Comparison of ENCODE assay signal across 9 mouse cellular contexts in genomic region chr4:43724764-43725163, GRCm38 (mm10). TPM values are rescaled to one million over a fixed set of nuclear protein-coding genes. Genes with fewer than 3 reads are reported as not detected.
DNase-seq lines count a peak whose midpoint lies in the region; ATAC-seq lines count a peak whose summit lies in the region.
"Had no signal": no experiment of that assay in that cellular context is flagged by ENCODE, and none has a peak within 500 bp of the region (broad histone marks: within the 10 kb centered on the region; RNA-seq: fewer than 3 reads in every experiment).

No protein-coding gene starts in this region.

- H3K4me2 ChIP-seq in heart, embryonic 12.5 days = no peak overlapping the region

- peak; percentile 74 to 85 for DNase-seq in heart, postnatal 10 days
- peak; percentile 67 for DNase-seq in urinary bladder, postnatal 14 days (ENCODE audit: low spot score)
- no peak for DNase-seq in urinary bladder, adult 2 months (ENCODE audit: low spot score)
- DNase-seq in embryo, embryonic 10.5 days (ENCODE audit: low spot score) = peak; percentile 77
- DNase-seq in lung, postnatal 25 days (ENCODE audit: low spot score) = peak; percentile 73
- no peak for DNase-seq in T-cell, adult 2 months (ENCODE audit: low spot score)
- no peak for DNase-seq in layer of hippocampus, adult 9-10 months (ENCODE audit: low spot score)

- intact Hi-C loops in heart, postnatal 10 days (cut with DNase I) = loop anchor here (1.0 to 2.0 kb wide), 2 partner anchors 19 to 38 kb away; no protein-coding TSS in a partner anchor

- 14% methylated on average over 1 of the region's 1 CpGs for WGBS in heart, embryonic 12.5 days

- no peaks in the 10 kb centered on the region for H3K9me3 ChIP-seq in heart, embryonic 12.5 days (replicated peaks)

- no peak overlapping the region for H3K27ac ChIP-seq in heart, embryonic 12.5 days (ENCODE audit: poor library complexity, severe bottlenecking)

- no peaks in the 10 kb centered on the region for H3K27me3 ChIP-seq in heart, embryonic 12.5 days (replicated peaks)

- H3K4me1 ChIP-seq in heart, embryonic 12.5 days (replicated peaks) = peaks cover 44% of the 10 kb centered on the region

- no peaks in the 10 kb centered on the region for H3K36me3 ChIP-seq in heart, embryonic 12.5 days

- no peak for ATAC-seq in heart, embryonic 12.5 days (ENCODE audit: insufficient number of reproducible peaks, low FRiP score)

- no peak overlapping the region for H3K9ac ChIP-seq in heart, embryonic 12.5 days

- H3K4me3 ChIP-seq in heart, embryonic 12.5 days = no peak overlapping the region

RNA-seq across cellular contexts. Expression of gene Hrct1, which starts 2.2 kb away (rescaled TPM):
- total RNA-seq in heart, postnatal 10 days (2021) = 1 to 10 TPM; 4.5 to 6.1 TPM
- 0.96 and 1.0 TPM in 2 replicates for polyA plus RNA-seq in heart, embryonic 12.5 days (2016; fragmentation: Nextera tagmentation; extraction: Ambion mirVana)
- polyA plus RNA-seq in urinary bladder, adult 2 months (2012; rRNA removed) = 5.2 and 7.8 TPM in 2 replicates

RNA-seq across cellular contexts. Expression of gene Spaar, which starts 5.1 kb away (rescaled TPM):
- 1 to 10 TPM; 4.2 to 5.1 TPM for total RNA-seq in heart, postnatal 10 days (2021)
- polyA plus RNA-seq in heart, embryonic 12.5 days (2016; fragmentation: Nextera tagmentation; extraction: Ambion mirVana) = 0.15 and 0.35 TPM in 2 replicates
- 1.2 and 1.6 TPM in 2 replicates for polyA plus RNA-seq in urinary bladder, adult 2 months (2012; rRNA removed)

RNA-seq across cellular contexts. Expression of gene Olfr71, which starts 14.7 kb away (rescaled TPM):
- total RNA-seq in heart, postnatal 10 days (2021) = not detected
- polyA plus RNA-seq in heart, embryonic 12.5 days (2016; fragmentation: Nextera tagmentation; extraction: Ambion mirVana) = not detected in 2 replicates
- polyA plus RNA-seq in urinary bladder, adult 2 months (2012; rRNA removed) = not detected in 2 replicates
- total RNA-seq: left cerebral cortex, postnatal 10 days had no signal

RNA-seq across cellular contexts. Expression of gene Olfr70, which starts 24.2 kb away (rescaled TPM):
- not detected for total RNA-seq in heart, postnatal 10 days (2021)
- not detected in 2 replicates for polyA plus RNA-seq in heart, embryonic 12.5 days (2016; fragmentation: Nextera tagmentation; extraction: Ambion mirVana)
- polyA plus RNA-seq in urinary bladder, adult 2 months (2012; rRNA removed) = not detected in 2 replicates
- total RNA-seq: left cerebral cortex, postnatal 10 days had no signal

RNA-seq across cellular contexts. Expression of gene Olfr159, which starts 46.0 kb away (rescaled TPM):
- total RNA-seq in heart, postnatal 10 days (2021) = not detected
- not detected in 2 replicates for polyA plus RNA-seq in heart, embryonic 12.5 days (2016; fragmentation: Nextera tagmentation; extraction: Ambion mirVana)
- polyA plus RNA-seq in urinary bladder, adult 2 months (2012; rRNA removed) = not detected in 2 replicates
- total RNA-seq: left cerebral cortex, postnatal 10 days had no signal

Comparison
In these comparisons a context has a peak if more than half of its experiments do, and no peak if none do; other contexts are left out.
1. DNase-seq: peak in heart, postnatal 10 days (2 of 2), urinary bladder, postnatal 14 days (single experiment), embryo, embryonic 10.5 days (single experiment) and lung, postnatal 25 days (single experiment); none in urinary bladder, adult 2 months (single experiment), T-cell, adult 2 months (single experiment) and layer of hippocampus, adult 9-10 months (single experiment).